Mouse (Mus musculus) neural tube, embryonic 10.5 days (tissue): ENCODE data around the gene Gm732.

Source experiments
- DNase-seq: peaks from one replicate; pipeline ENCODE4 v3.0.0-alpha.2; 2017; ENCODE audit warnings: low spot score; ENCODE audit errors: extremely low spot score

Gm732 gene

DNA sequence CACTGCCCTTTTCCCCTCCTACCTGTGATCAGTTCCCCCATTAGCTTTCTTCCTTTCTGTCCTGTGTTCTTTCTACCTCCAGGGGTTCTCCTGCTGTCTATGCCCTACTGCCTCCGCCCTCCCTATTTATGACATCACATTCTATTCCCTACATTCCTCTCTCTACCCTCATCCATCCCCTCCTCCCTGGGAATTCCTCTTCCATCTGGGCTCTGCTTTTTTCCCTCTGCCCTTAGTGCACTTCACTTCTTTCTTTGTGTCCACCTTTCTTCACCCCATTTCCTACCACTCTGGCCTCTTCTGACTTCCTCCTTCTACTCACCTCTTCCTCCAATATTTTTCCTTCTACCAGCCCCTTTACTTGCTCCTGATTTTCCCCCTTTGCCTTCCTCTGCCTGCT is at the start of gene Gm732:
TSS of gene Gm732 (minus strand) at position 101 of the 400 bp plus-strand sequence.
- DNase-seq, result no peak
